Mouse (Mus musculus) fibroblast of lung, adult 2 months (primary cell): ENCODE data around the gene Atad5.
A peak's percentile ranks its signal among the peaks of the same experiment; 100 is the strongest.
"Not testable (repeated sequence)": the region's sequence is repeated elsewhere in the genome, so short reads cannot be mapped to it uniquely, and the experiment has no call there.

ENCODE experiments used
- DNase-seq: peaks from one replicate; pipeline ENCODE4 v3.0.0-alpha.2; 2011; ENCODE audit warnings: low read depth

The Atad5 gene

DNA sequence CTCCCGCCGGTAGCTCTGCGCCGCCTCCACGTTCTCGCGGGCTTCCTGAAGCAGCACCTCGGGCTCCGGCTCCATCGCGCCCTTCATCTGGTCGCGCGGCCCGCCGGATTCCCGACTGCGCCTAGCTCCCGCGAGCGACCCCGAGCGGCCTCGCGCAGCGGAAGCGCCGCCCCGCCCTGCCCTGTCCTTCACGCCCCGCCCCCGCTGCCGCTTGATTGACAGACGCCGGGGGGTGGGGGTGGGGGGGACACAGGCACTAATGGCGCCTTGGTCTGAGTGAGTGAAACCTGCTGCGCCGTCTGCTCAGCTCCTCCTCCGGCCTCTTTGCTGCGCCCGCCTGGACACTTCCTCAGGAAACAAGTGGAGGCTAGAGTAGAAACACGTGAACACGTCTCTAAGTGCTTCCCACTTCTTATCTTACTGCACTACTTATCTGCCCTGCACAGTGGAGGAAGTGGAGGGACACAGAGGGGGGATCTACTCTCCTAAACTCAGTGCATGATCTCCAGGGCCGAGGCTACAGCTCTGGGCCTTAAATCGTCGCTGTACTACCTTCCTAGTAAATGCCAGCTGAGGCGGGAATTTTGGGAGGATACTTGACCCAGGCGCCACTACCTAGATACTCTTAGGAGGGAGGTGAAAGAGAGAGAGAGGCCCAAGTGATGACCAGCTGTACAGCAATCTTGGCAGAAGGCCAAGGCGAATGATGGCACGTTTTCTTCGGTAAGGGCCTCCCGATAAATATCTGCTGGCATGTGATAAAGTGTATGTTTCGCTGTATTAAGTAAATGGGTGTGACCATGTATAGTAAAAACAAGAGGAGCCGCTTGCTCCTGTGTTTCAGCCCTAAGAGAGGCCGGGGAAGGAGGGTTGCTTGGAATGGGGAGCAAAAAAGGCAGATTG, 8.1 kb upstream of the Atad5 start, which contains the start of gene Crlf3:
TSS of gene Crlf3 (minus strand) at position 166 of the 903 bp plus-strand sequence.
- peak; percentile 47 for DNase-seq

DNA sequence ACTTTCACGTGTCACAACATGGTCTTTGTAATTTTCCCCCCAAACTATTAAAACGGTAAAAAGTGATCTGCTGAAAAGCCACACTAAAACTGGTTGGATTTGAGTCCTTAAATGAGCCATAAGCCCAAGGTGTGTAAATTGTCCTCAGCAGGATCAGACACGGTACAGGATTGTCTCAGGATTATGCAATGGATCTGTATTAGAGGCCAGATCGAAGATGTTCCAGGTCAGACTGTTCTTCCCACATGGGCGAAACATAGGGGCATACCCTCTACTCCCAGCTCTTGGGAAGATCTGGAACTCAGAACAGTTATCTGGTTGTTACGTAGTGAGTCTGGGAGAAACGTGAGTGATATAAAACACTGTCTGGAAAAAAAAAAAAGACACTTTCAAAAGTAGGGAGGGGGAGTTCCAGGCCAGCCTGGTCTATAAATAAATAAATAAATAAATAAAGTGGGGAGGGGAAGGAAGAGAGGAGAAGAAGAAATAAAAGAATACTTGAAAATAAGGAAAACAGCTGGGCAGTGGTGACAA, 7.3 kb upstream of the Atad5 start:
- no peak for DNase-seq

DNA sequence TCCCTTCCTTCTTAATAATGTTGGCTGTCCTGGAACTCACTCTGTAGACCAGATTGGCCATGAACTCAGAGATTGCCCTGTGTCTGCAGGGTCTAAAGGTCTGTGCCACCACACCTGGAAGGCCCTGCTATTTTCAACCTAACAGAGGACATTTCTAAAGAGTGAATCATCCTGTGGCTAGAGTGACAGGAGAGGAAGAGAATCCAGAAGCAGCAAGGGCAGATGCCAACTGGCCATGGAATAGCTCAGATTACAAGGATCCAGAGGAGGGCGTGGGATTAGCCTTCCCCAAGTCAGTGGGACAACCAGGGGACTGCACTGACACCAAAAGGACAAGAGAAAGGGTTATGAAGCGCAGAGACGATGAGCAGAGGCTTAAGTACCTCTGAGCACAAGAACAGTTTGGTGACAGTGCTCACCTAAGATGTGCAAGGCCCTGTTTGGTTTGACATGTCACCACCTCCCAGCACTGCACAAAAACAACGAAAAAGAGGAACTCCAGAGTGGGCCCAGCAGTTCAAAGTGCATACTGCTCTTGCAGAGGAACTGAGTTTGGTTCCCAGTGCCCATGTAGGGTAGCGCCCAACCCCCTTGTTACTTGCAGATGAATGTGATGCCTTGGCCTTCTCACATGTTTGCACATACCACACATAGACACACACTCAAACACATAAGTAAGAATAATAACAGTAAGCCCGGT, 3.7 kb upstream of the Atad5 start:
- no peak for DNase-seq

DNA sequence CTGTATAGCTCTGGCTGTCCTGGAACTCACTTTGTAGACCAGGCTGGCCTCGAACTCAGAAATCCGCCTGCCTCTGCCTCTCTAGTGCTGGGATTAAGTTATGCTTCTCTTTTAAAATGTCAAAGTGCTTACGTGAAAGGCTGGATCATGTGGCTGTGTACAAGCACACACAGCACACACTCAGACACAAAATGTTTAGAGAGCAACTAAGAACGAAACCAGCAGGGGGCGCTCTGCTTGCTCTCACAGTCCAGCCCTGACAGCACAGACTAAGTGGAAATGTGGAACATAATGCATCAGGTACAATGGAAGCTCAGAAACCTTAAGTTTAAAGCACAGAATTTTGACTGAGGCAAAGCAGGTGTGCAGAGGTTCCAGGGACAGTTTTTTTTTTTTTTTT, 2.4 kb upstream of the Atad5 start:
- peak; percentile 53 for DNase-seq

- no peak for DNase-seq
These were observed 616 bp downstream of the Atad5 start for GRCm38 (mm10) chr11:80089817-80090214.

- no peak for DNase-seq
These were observed 1.5 kb downstream of the Atad5 start for GRCm38 (mm10) chr11:80090555-80091164.

DNA sequence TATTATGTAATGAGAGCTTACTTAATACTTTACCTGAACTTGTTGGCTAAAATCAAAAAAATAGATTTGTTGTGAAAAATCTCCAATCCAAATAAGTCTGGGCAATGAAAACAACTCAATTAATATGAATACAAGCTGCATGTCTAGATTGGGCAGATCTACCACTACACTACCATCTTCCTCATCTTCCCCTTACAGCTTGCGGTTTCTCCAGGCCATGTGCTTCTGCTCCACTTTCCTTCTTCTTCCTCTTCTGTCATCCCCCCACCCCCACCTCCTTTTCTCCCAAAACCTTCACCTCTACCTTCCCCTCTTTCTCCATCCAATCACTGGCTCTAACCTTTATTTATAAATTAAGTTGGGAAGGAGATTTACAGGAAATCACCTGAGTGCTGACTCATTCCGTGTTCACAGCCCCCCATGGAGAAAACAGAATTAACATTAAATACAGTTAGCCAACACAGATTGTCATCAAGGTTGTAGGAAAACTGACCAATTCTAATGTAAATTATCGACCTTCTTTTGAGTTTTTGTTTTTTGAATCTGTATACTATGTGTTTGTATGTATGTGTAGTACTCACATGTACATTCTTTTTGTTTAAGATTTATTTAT, 9.3 kb downstream of the Atad5 start:
- no peak for DNase-seq

DNA sequence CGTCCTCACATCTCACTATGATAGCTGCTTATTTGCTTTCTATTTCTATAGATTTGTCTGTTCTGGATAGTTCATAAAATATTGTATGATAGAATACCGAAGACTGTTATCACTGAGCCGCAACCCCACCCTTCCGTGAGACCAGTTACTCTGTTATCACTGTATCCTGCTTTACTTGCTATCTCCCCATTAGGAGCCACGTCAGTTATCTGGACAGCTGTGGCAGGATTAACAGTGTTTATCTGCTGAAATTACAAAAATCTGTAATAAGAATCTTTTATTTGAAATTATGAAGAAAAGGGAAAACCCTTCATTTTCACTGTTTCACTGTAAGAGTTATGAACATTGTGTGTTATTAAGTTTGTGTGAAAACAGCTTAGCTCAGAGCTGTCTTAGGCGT, 12.1 kb downstream of the Atad5 start:
- DNase-seq, result no peak

DNA sequence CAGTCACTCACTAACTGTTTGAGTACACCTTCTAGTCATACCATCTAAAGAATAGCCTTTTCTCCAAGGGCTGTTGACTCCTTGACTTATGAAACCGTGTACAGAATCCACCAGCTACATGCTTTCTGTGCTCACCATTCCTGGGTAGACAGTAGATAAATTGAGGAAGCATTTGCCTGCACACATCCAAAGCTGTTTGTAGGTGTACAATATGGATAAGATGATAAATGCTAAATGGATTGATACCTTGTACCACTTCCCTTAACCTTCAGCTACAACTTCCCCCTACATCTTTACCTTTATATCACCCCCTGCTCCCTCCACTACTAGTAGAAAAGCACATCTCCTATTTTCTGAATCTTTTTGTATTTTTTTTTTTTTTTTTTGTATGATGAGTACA, 15.2 kb downstream of the Atad5 start:
- no peak for DNase-seq

DNA sequence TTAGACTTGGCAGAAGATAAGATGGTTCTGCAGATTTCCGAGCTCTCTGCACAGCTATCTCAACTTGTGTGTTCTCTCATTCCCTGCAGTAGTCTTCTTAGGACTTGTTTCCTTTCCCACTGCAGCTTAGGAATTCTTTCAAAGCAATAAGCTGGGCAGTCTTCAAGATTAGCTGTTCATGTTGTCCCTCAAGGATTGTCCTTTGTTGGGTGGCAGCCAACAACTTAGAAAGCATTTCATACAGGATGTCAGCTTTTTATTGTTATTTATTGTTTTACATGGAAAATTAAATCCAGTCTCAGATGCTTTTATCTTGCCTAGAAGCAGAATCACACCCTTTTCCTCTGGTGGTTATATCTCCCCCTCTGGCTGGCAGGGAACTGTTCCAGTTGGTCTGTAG, 27.2 kb downstream of the Atad5 start:
- DNase-seq, result no peak

- no peak for DNase-seq
These were observed 42.9 kb downstream of the Atad5 start for GRCm38 (mm10) chr11:80132050-80132449.

- DNase-seq, result no peak
These were observed 45.5 kb downstream of the Atad5 start for GRCm38 (mm10) chr11:80134744-80135143.

DNA sequence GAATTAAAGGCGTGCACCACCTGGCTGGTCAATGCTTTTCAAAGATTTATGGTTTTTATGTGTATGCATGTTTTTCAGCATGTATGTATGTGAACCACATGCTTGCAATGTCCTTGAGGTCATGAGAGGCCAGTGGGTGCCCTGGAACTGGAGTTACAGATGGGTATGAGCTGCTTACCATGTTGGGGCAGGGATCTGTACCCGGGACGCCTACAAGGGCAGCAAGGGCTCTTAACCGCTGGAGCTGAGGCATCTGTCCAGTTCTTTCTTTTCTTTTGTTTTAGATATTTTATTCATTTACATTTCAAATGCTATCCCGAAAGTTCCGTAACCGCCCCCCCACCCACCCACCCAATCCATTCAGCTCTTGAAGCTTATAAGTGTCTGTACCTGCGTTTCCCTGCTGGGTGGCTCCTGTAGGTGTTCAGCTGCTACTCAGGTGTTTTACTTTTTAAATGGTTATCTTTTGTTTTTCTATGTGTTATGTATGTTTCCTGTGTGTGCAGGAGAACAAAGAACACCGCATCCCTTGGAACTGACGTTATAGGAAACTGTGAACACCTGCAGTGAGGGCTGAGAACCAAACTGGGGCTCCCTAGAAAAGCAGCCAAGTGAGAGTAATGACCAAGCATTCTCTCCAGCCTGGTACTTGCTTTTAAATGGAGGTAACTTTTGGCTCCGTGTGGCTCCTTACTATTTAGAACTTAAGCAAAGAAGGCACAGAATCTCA, 46.9 kb downstream of the Atad5 start:
- no peak for DNase-seq

- no peak for DNase-seq
These were observed 47.6 kb downstream of the Atad5 start for GRCm38 (mm10) chr11:80136786-80137185.

- no peak for DNase-seq
These were observed 48.6 kb downstream of the Atad5 start for GRCm38 (mm10) chr11:80137773-80138172.

DNA sequence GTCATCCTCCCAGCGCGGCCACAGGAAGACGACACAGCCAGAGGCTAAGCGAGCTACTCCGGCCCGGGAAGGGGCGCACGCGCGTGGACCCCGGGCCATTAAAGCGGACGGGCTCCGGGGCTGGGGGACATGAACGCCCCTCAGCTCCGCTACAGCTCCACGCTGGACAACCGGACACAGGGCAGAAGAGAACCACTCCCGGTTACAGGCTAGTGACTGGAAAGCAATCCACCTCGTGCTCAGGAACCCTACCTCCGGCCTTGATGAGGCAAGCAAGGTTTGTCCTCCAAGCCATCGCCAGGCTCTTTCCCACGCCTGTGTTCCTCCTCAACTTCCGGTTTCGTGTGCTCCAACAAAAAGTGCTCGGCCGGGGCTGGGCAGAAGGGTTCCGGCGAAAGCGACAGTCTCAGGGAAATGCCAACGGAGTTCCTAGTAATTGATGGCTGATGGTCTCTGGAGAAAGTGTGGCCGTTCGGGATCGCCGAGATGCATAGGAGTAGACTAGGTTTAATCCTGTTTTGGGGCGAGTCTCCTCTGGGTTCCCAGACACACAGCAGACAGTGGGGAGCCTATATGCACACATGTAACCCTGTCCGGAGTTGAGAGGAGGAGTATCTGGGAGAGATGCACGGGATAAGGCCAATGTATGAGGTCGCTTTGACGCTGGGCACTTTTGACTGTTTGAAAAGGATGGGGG, 52.8 kb downstream of the Atad5 start, which contains the start of gene Tefm:
TSS of gene Tefm (minus strand) at position 351 of the 697 bp plus-strand sequence.
- peak; percentile 74 for DNase-seq

DNA sequence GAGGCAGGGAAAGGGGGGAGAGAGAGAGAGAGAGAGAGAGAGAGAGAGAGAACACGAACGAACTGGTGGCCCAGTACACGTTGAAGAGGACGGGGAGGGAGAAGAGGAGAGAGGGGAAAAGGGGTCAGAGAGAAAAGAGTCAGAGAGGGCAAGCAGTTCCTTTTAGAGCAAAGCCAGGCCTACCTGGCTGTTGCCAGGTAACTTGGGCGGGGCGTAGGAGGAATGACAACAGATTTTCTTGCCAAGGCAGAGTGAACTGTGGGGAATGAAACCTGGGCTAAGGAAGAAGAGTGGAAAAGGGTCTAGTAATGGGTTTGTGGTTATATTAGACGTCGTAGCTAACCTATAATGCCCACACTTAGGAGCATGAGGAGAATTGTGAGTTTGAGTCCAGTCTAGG, 53.7 kb downstream of the Atad5 start:
- DNase-seq, result no peak

GRCm38 (mm10) chr11:80145787-80146275, 56.6 kb downstream of the Atad5 start:
- no peak for DNase-seq

DNA sequence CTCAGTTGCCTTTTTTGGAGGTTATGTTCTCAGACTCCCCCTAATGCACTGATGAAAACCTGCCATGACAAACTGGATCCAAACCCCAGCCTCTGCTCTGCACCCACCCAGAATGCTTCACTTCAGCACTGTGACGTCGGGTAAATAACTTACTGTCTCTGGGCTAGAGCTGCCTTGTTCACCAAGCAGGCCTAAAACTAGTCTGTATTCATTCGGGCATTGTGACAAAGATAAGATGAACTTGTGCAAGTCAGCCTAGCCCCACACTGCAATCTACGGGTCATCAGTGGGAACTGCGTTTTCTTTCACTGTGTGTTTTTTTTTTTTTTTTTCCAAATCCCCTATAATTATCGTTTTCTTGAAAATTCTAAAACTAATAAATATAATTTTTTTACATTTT, 58.5 kb downstream of the Atad5 start:
- no peak for DNase-seq

- DNase-seq, result no peak
These were observed 59.1 kb downstream of the Atad5 start for GRCm38 (mm10) chr11:80148313-80148712.

GRCm38 (mm10) chr11:80148974-80149373, 59.8 kb downstream of the Atad5 start:
- not testable (repeated sequence) for DNase-seq
